Mouse (Mus musculus) megakaryocyte, embryonic 14.5 days (primary cell): ENCODE measurements around the gene Srd5a3. TPM values are rescaled to one million over a fixed set of nuclear protein-coding genes. Genes with fewer than 3 reads are reported as not detected.

ENCODE experiments used
- H3K27me3 ChIP-seq: replicated peaks from 2 replicates; pipeline ENCODE3; 2012; ENCODE audit warnings: inconsistent platforms
- H3K36me3 ChIP-seq: replicated peaks from 2 replicates; pipeline ENCODE3; 2012; ENCODE audit warnings: low read length, inconsistent platforms, mixed read lengths
- H3K4me1 ChIP-seq: 2 replicates; pipeline ENCODE4 v1.6.1; 2012; ENCODE audit warnings: inconsistent platforms
- H3K4me3 ChIP-seq: replicated peaks from 2 replicates; pipeline ENCODE3; 2012; ENCODE audit warnings: moderate library complexity, mild to moderate bottlenecking, inconsistent platforms
- H3K9me3 ChIP-seq: 2 replicates; pipeline ENCODE4 v1.6.1; 2012; ENCODE audit warnings: inconsistent platforms
- FLI1 ChIP-seq: IDR thresholded peaks from 2 replicates; pipeline ENCODE4 v1.6.1; 2012; ENCODE audit warnings: low read length, inconsistent platforms, mixed read lengths
- GATA1 ChIP-seq: IDR thresholded peaks from 3 replicates; pipeline ENCODE4 v1.6.1; 2012; ENCODE audit warnings: mixed read lengths, low read length, inconsistent platforms, borderline replicate concordance
- polyA plus RNA-seq: library from polyadenylated mRNA; stranded (reverse); fragments of >175 nt; gene quantifications from 2 replicates; pipeline ENCODE4 v1.2.3, GENCODE M21; 2012; ENCODE audit warnings: low replicate concordance; ENCODE audit not compliant: insufficient read depth

Gene Srd5a3
- polyA plus RNA-seq, 1 experiment: 53.2 TPM

GRCm38 (mm10) chr5:76183750-76184261, 43.7 kb downstream of the Srd5a3 start, which contains the start of gene Tmem165:
Tmem165 (plus strand) TSS chr5:76183880.
- TF ChIP-seq FLI1 (no peak), GATA1 (no peak)
- Histone ChIP-seq H3K36me3 (peaks cover 22% of the 10 kb centered on the region), H3K4me3 (peak within 1 kb of the TSS; percentile 95), H3K9me3 (no peaks in the 10 kb centered on the region), H3K27me3 (no peaks in the 10 kb centered on the region), H3K4me1 (peaks cover 52% of the 10 kb centered on the region)

- peak overlapping the region; percentile 95 for H3K4me3 ChIP-seq
- peaks cover 57% of the 10 kb centered on the region for H3K4me1 ChIP-seq
- H3K36me3 ChIP-seq: peaks cover 26% of the 10 kb centered on the region
- TF ChIP-seq GATA1 (no peak), FLI1 (no peak)
- no peaks in the 10 kb centered on the region for H3K27me3 ChIP-seq
- no peaks in the 10 kb centered on the region for H3K9me3 ChIP-seq
These were observed 44.4 kb downstream of the Srd5a3 start for GRCm38 (mm10) chr5:76184286-76185080.

DNA sequence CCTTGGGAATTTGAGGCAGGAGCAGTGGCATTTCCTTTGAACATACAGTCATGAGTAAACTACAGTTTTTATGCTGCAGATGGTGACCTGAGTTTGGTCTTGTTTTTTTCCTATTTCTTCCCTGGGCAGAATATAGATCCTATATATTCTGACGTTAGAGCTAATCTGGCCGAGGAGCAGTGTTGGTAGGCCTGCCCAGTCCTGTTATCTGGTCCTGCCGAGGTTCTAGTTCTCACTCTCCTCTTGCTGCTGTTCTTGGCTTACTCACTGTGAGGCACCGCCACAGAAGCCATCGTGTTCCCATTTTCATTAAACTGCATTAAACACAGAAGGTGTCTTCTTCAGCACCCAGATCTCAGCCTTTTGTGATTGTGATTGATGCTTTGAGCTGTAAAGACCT, 47.8 kb downstream of the Srd5a3 start:
- Histone ChIP-seq H3K36me3 (peaks cover 56% of the 10 kb centered on the region), H3K4me3 (no peak overlapping the region), H3K27me3 (no peaks in the 10 kb centered on the region), H3K9me3 (no peaks in the 10 kb centered on the region), H3K4me1 (peaks cover 77% of the 10 kb centered on the region)
- TF ChIP-seq FLI1 (no peak), GATA1 (no peak)

DNA sequence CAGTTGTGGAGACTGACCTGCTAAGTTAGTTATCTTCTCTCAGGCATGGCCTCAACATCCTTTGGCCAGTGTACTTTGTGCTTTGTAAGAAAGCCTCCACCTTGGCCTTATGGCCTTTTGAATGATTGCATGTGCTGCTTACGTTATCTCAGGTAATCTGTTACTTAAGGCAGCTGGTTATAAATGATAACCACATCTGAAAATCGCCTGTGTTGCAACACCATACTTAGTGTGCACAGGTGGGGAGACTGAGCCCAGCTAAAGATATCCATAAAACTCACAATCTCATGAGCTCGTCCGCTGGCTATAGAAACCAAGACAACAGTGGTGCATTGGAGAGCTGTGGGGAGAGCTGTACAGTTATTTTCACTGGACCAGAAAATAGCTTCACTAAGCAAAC, 50.5 kb downstream of the Srd5a3 start:
- no peak for TF ChIP-seq GATA1
- TF ChIP-seq FLI1: no peak
- Histone ChIP-seq H3K36me3 (peaks cover 74% of the 10 kb centered on the region), H3K4me3 (no peak overlapping the region), H3K4me1 (peaks cover 81% of the 10 kb centered on the region), H3K9me3 (no peaks in the 10 kb centered on the region), H3K27me3 (no peaks in the 10 kb centered on the region)

GRCm38 (mm10) chr5:76193075-76193474, 53.0 kb downstream of the Srd5a3 start:
- TF ChIP-seq FLI1: no peak
- no peak for TF ChIP-seq GATA1
- Histone ChIP-seq H3K4me3 (no peak overlapping the region), H3K27me3 (no peaks in the 10 kb centered on the region), H3K36me3 (peaks cover 81% of the 10 kb centered on the region), H3K4me1 (peaks cover 70% of the 10 kb centered on the region), H3K9me3 (no peaks in the 10 kb centered on the region)

- H3K4me3 ChIP-seq: no peak overlapping the region
- no peak for TF ChIP-seq FLI1
- no peak for TF ChIP-seq GATA1
- peaks cover 58% of the 10 kb centered on the region for H3K4me1 ChIP-seq
- H3K36me3 ChIP-seq: peaks cover 86% of the 10 kb centered on the region
- no peaks in the 10 kb centered on the region for H3K9me3 ChIP-seq
- H3K27me3 ChIP-seq: no peaks in the 10 kb centered on the region
These were observed 54.4 kb downstream of the Srd5a3 start for GRCm38 (mm10) chr5:76194377-76194945.

DNA sequence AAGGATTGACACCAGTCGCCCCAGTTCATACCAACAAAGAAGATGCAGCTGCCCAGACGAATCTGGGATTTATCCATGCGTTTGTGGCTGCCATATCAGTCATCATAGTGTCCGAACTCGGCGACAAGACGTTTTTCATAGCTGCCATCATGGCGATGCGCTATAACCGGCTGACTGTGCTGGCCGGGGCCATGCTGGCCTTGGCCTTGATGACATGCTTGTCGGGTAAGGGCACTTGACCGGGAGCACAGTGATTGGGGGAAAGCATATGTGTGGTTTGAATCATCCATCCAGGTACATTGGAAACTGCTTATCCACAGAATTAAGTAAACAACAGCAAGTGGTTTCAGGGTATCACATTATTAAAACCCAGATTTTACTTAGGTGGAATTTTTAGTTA, 59.3 kb downstream of the Srd5a3 start:
- H3K27me3 ChIP-seq: no peaks in the 10 kb centered on the region
- TF ChIP-seq GATA1: no peak
- H3K36me3 ChIP-seq: peaks cover 95% of the 10 kb centered on the region
- H3K4me1 ChIP-seq: peaks cover 23% of the 10 kb centered on the region
- no peak overlapping the region for H3K4me3 ChIP-seq
- H3K9me3 ChIP-seq: no peaks in the 10 kb centered on the region

DNA sequence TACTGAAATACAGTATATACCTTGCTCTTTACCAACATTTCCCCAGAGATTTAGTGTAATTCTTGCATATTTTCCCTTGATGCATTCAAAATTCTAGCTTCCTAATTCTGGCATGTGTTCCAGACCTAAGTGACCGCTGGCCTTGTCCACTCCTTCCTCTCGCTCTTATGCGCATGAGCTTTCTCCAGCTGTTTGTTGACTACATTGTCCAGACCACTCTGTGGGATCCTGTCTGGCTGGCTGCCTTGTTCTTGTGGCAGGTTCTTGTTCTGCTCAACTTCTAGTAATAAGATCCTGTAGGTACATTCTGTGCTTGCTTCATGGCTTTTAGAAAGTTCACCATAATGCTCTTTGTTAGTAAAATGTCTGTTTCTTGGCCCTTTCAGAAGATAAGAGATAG, 63.1 kb downstream of the Srd5a3 start:
- no peaks in the 10 kb centered on the region for H3K9me3 ChIP-seq
- H3K4me3 ChIP-seq: no peak overlapping the region
- no peak for TF ChIP-seq FLI1
- TF ChIP-seq GATA1: no peak
- peaks cover 97% of the 10 kb centered on the region for H3K36me3 ChIP-seq
- no peaks in the 10 kb centered on the region for H3K27me3 ChIP-seq
- peaks cover 6% of the 10 kb centered on the region for H3K4me1 ChIP-seq

Other genes with a start within 250 kb of the Srd5a3 start
- 0.45 TPM in 1 of 2 replicates, not detected in the other for gene Kdr, start 161.8 kb upstream of the Srd5a3 start, polyA plus RNA-seq
- gene Tmem165, start 43.6 kb downstream of the Srd5a3 start, polyA plus RNA-seq: 98.6 and 161 TPM in 2 replicates
- gene Clock, start 164.5 kb downstream of the Srd5a3 start, polyA plus RNA-seq: 0.08 TPM in 1 of 2 replicates, not detected in the other
- 0.30 TPM in 1 of 2 replicates, not detected in the other for gene Pdcl2, start 190.9 kb downstream of the Srd5a3 start, polyA plus RNA-seq
- gene Nmu, start 223.5 kb downstream of the Srd5a3 start, polyA plus RNA-seq: not detected in 2 replicates